Mouse (Mus musculus) thymus, adult 2 months (tissue): ENCODE measurements at regions not wholly inside any gene's neighbourhood (a gene's known extent, or its start where the extent isn't known, plus 50 kb on each side); places are given as distances from the start of the nearest gene placed in this dataset.

Experiments
- DNase-seq: peaks from one replicate; pipeline ENCODE4 v3.0.0; 2021
- H3K27ac ChIP-seq: fragments of 200-500 bp; 2 replicates; pipeline ENCODE4 v1.5.1; 2012; ENCODE audit warnings: low read length, control low read depth; ENCODE audit not compliant: control insufficient read depth, insufficient read depth
- H3K27me3 ChIP-seq: fragments of 200-500 bp; 2 replicates; pipeline ENCODE4 v1.6.1; 2012; ENCODE audit warnings: mild to moderate bottlenecking, low read length, moderate library complexity, mixed read lengths; ENCODE audit not compliant: control insufficient read depth, insufficient read depth
- H3K36me3 ChIP-seq: fragments of 200-500 bp; 2 replicates; pipeline ENCODE4 v1.6.1; 2012; ENCODE audit warnings: mild to moderate bottlenecking, low read length, moderate library complexity; ENCODE audit not compliant: control insufficient read depth, insufficient read depth
- H3K4me1 ChIP-seq: fragments of 200-500 bp; replicated peaks from 2 replicates; pipeline ENCODE4 v1.6.1; 2012; ENCODE audit warnings: low read length; ENCODE audit not compliant: control insufficient read depth, insufficient read depth
- H3K4me3 ChIP-seq: fragments of 200-500 bp; 2 replicates; pipeline ENCODE4 v1.5.1; 2012; ENCODE audit warnings: mild to moderate bottlenecking, low read length, control low read depth, moderate library complexity; ENCODE audit not compliant: control insufficient read depth, insufficient read depth
- CTCF ChIP-seq: fragments of 200-500 bp; IDR thresholded peaks from 2 replicates; pipeline ENCODE4 v1.5.1; 2012; ENCODE audit warnings: mild to moderate bottlenecking, control low read depth, low read length, moderate library complexity, borderline replicate concordance; ENCODE audit not compliant: control insufficient read depth, poor library complexity, insufficient read depth; ENCODE audit errors: extremely low read depth
- POLR2A ChIP-seq: fragments of 200-500 bp; IDR thresholded peaks from 2 replicates; pipeline ENCODE4 v1.6.1; 2012; ENCODE audit warnings: mild to moderate bottlenecking, low read length, control low read depth, moderate library complexity; ENCODE audit not compliant: control insufficient read depth, poor library complexity, insufficient read depth; ENCODE audit errors: extremely low read depth
- WGBS: fragments of 180-500 bp; shearing (Covaris S2); methylation state at CpG from one replicate; pipeline ENCODE4 v1.1.7; 2018; 5-methylcytosine and 5-hydroxymethylcytosine counted together

GRCm38 (mm10) chr4:62775005-62775609 lies 190.3 kb upstream of the Zfp618 start:
- DNase-seq: no peak
- no peak for TF ChIP-seq POLR2A
- TF ChIP-seq CTCF: no peak
- H3K4me3 ChIP-seq: no peak overlapping the region
- H3K4me1 ChIP-seq: no peaks in the 10 kb centered on the region
- H3K36me3 ChIP-seq: no peaks in the 10 kb centered on the region
- no peak overlapping the region for H3K27ac ChIP-seq
- WGBS: 60% methylated on average over 10 of the region's 10 CpGs
- no peaks in the 10 kb centered on the region for H3K27me3 ChIP-seq

GRCm38 (mm10) chr4:62776881-62777280 lies 188.5 kb upstream of the Zfp618 start:
- TF ChIP-seq POLR2A (no peak), CTCF (no peak)
- no peak for DNase-seq
- Histone ChIP-seq H3K4me3 (no peak overlapping the region), H3K4me1 (peaks cover 11% of the 10 kb centered on the region), H3K36me3 (no peaks in the 10 kb centered on the region), H3K27ac (no peak overlapping the region), H3K27me3 (no peaks in the 10 kb centered on the region)
- 76% methylated on average over 9 of the region's 9 CpGs for WGBS

GRCm38 (mm10) chr4:62777436-62777835 lies 187.9 kb upstream of the Zfp618 start:
- Histone ChIP-seq H3K27me3 (no peaks in the 10 kb centered on the region), H3K27ac (no peak overlapping the region), H3K4me1 (peaks cover 11% of the 10 kb centered on the region), H3K36me3 (no peaks in the 10 kb centered on the region), H3K4me3 (no peak overlapping the region)
- DNase-seq: no peak
- WGBS: 90% methylated on average over 7 of the region's 7 CpGs
- no peak for TF ChIP-seq POLR2A
- TF ChIP-seq CTCF: no peak

GRCm38 (mm10) chr4:62778621-62779020 lies 186.8 kb upstream of the Zfp618 start:
- peaks cover 11% of the 10 kb centered on the region for H3K4me1 ChIP-seq
- 94% methylated on average over 5 of the region's 5 CpGs for WGBS
- no peak for DNase-seq
- TF ChIP-seq POLR2A (no peak), CTCF (no peak)
- no peak overlapping the region for H3K4me3 ChIP-seq
- no peaks in the 10 kb centered on the region for H3K36me3 ChIP-seq
- H3K27ac ChIP-seq: no peak overlapping the region
- no peaks in the 10 kb centered on the region for H3K27me3 ChIP-seq

DNA sequence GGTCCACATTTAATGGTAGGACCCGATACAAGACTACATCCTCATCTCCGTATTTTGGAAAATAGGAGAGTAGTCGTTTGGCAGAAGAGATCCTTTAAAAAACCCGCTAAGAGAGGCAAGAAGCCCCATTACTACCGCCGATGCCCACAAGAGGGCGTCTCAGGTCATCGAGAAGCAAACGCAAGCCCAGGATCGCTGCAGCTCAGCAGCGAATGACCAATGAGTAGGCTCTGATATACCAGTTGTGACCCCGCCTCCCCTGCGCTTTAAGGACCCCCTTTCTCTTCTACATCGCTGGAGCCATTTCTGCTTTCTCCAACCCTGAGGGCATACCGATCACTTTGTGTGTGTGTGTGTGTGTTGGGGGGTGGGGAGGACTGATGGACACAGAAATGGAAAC lies 185.0 kb upstream of the Zfp618 start:
- no peaks in the 10 kb centered on the region for H3K27me3 ChIP-seq
- H3K27ac ChIP-seq: no peak overlapping the region
- H3K4me3 ChIP-seq: peak overlapping the region; percentile 38
- peaks cover 11% of the 10 kb centered on the region for H3K4me1 ChIP-seq
- DNase-seq: peak; percentile 93
- TF ChIP-seq POLR2A (no peak), CTCF (peak; percentile 92)
- no peaks in the 10 kb centered on the region for H3K36me3 ChIP-seq
- under 1% methylated on average over 15 of the region's 15 CpGs for WGBS

DNA sequence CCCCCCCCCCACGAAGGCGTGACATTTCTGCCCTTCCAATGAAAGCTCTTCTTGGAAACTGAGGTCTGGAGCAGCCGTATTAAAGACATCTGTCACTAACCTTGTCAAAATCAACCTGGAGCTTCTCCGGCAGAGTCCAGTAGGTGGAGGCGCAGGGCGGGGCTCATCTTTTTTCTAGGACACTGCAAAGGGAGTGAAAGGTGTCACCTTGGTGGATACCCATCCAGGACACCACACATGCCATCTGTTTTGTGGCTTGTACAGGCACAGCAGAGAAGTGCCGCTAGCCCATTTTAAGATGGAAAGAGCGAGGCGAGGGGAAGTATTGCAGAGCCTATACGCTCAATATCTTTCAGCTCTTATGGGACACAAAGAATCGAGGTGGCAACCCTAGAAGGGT lies 184.5 kb upstream of the Zfp618 start:
- WGBS: 31% methylated on average over 11 of the region's 11 CpGs
- TF ChIP-seq CTCF (no peak), POLR2A (no peak)
- no peaks in the 10 kb centered on the region for H3K36me3 ChIP-seq
- H3K4me3 ChIP-seq: peak overlapping the region; percentile 38
- peaks cover 11% of the 10 kb centered on the region for H3K4me1 ChIP-seq
- no peaks in the 10 kb centered on the region for H3K27me3 ChIP-seq
- DNase-seq: peak; percentile 51
- H3K27ac ChIP-seq: no peak overlapping the region
